Mouse (Mus musculus) splenic B cell, adult 2 months (primary cell): ENCODE measurements around the gene Plekha1.

Source experiments
- DNase-seq: peaks from one replicate; pipeline ENCODE4 v3.0.0-alpha.2; 2011; ENCODE audit warnings: low read depth, low spot score
- H3K27me3 ChIP-seq: 2 replicates; pipeline ENCODE4 v1.6.1; 2012; ENCODE audit warnings: mild to moderate bottlenecking, low read length, moderate library complexity, mixed read lengths; ENCODE audit not compliant: control insufficient read depth, poor library complexity, insufficient read depth, severe bottlenecking
- H3K36me3 ChIP-seq: 2 replicates; pipeline ENCODE4 v1.6.1; 2012; ENCODE audit warnings: mild to moderate bottlenecking, low read length, moderate library complexity, mixed read lengths; ENCODE audit not compliant: control insufficient read depth, poor library complexity, insufficient read depth, severe bottlenecking

Gene Plekha1

GRCm38 (mm10) chr7:130838658-130839025, 26.9 kb upstream of the Plekha1 start:
- no peak for DNase-seq
- Histone ChIP-seq H3K36me3 (no peaks in the 10 kb centered on the region), H3K27me3 (no peaks in the 10 kb centered on the region)

GRCm38 (mm10) chr7:130839380-130840100, 26.0 kb upstream of the Plekha1 start:
- H3K27me3 ChIP-seq: no peaks in the 10 kb centered on the region
- DNase-seq: no peak
- H3K36me3 ChIP-seq: no peaks in the 10 kb centered on the region

GRCm38 (mm10) chr7:130847164-130847718, 18.3 kb upstream of the Plekha1 start:
- DNase-seq: peak; percentile 45
- Histone ChIP-seq H3K36me3 (no peaks in the 10 kb centered on the region), H3K27me3 (no peaks in the 10 kb centered on the region)

- Histone ChIP-seq H3K27me3 (no peaks in the 10 kb centered on the region), H3K36me3 (no peaks in the 10 kb centered on the region)
- no peak for DNase-seq
These were observed 10.8 kb upstream of the Plekha1 start for GRCm38 (mm10) chr7:130854684-130855292.

- no peaks in the 10 kb centered on the region for H3K27me3 ChIP-seq
- H3K36me3 ChIP-seq: no peaks in the 10 kb centered on the region
- no peak for DNase-seq
These were observed 9.9 kb upstream of the Plekha1 start for GRCm38 (mm10) chr7:130855681-130856080.

- peaks cover 1% of the 10 kb centered on the region; the same call in 1 of the 2 replicates for H3K27me3 ChIP-seq
- DNase-seq: peak; percentile 69
- H3K36me3 ChIP-seq: no peaks in the 10 kb centered on the region
These were observed 7.6 kb upstream of the Plekha1 start for GRCm38 (mm10) chr7:130857973-130858372.

GRCm38 (mm10) chr7:130859926-130860325, 5.6 kb upstream of the Plekha1 start:
- H3K36me3 ChIP-seq: no peaks in the 10 kb centered on the region
- no peak for DNase-seq
- H3K27me3 ChIP-seq: peaks cover 1% of the 10 kb centered on the region; the same call in 1 of the 2 replicates

- no peak for DNase-seq
- Histone ChIP-seq H3K27me3 (peaks cover 1% of the 10 kb centered on the region; the same call in 1 of the 2 replicates), H3K36me3 (no peaks in the 10 kb centered on the region)
These were observed 4.8 kb upstream of the Plekha1 start for GRCm38 (mm10) chr7:130860721-130861142.

- no peaks in the 10 kb centered on the region for H3K36me3 ChIP-seq
- H3K27me3 ChIP-seq: peaks cover 1% of the 10 kb centered on the region; the same call in 1 of the 2 replicates
- DNase-seq: no peak
These were observed 3.1 kb upstream of the Plekha1 start for GRCm38 (mm10) chr7:130862501-130862900.

- DNase-seq: no peak
These were observed 845 bp upstream of the Plekha1 start for GRCm38 (mm10) chr7:130864711-130865110.

GRCm38 (mm10) chr7:130866640-130867039, 1.1 kb downstream of the Plekha1 start:
- Histone ChIP-seq H3K27me3 (peaks cover 1% of the 10 kb centered on the region; the same call in 1 of the 2 replicates), H3K36me3 (no peaks in the 10 kb centered on the region)
- peak; percentile 36 for DNase-seq

More at GRCm38 (mm10) chr7:130864711-130865110, 845 bp upstream of the Plekha1 start:
- Histone ChIP-seq H3K36me3 (no peaks in the 10 kb centered on the region), H3K27me3 (peaks cover 1% of the 10 kb centered on the region; the same call in 1 of the 2 replicates)

GRCm38 (mm10) chr7:130867256-130867655, 1.7 kb downstream of the Plekha1 start:
- peak; percentile 19 for DNase-seq
- Histone ChIP-seq H3K36me3 (no peaks in the 10 kb centered on the region), H3K27me3 (no peaks in the 10 kb centered on the region)

GRCm38 (mm10) chr7:130884161-130884560, 18.6 kb downstream of the Plekha1 start:
- no peak for DNase-seq
- H3K36me3 ChIP-seq: 0 out of 2 replicates have a peak, but pooled peaks cover under 1% of the 10 kb centered on the region

GRCm38 (mm10) chr7:130886246-130886645, 20.7 kb downstream of the Plekha1 start:
- no peaks in the 10 kb centered on the region for H3K27me3 ChIP-seq
- no peaks in the 10 kb centered on the region for H3K36me3 ChIP-seq
- DNase-seq: no peak

More at GRCm38 (mm10) chr7:130884161-130884560, 18.6 kb downstream of the Plekha1 start:
- no peaks in the 10 kb centered on the region for H3K27me3 ChIP-seq

- Histone ChIP-seq H3K36me3 (peaks cover 4% of the 10 kb centered on the region; the same call in 1 of the 2 replicates), H3K27me3 (no peaks in the 10 kb centered on the region)
- DNase-seq: no peak
These were observed 22.4 kb downstream of the Plekha1 start for GRCm38 (mm10) chr7:130887946-130888345.
